Mouse (Mus musculus): Measurements from ENCODE around the gene Vgll4. TPM values are rescaled to one million over a fixed set of nuclear protein-coding genes. Genes with fewer than 3 reads are reported as not detected.
A peak's percentile ranks its signal among the peaks of the same experiment; 100 is the strongest.

The Vgll4 gene
- total and polyA plus RNA-seq, 3 experiments: 55.2 to 76.3 (median 57.5) TPM

DNA sequence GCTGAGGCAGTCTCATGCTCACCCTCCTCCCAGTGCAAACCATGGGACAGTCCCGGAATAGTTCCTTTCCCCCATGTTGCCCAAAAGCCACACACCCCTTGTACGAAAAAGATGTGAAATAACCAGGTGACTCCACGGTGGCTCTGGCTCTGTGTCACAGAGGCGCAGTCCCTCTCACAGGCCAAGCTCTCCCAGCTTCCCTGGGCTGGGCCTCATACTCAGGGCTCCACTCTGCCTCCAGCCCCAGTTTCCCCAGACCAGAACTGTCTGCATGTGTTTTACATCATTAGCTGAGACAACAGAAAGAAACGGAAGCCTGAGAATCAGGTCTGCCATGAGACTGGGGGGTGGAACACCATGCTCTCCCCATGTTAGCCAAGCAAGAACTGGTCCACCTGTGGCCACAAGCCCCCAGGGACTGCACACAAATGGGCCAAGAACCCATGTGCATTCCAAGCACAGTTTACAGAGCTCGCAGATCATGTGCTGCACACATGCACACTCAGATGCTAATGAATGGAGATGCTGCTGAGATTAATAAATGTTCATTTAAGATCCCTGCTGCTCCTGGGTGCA is 100.2 kb downstream of the Vgll4 start:
- DNase-seq: no peak

DNA sequence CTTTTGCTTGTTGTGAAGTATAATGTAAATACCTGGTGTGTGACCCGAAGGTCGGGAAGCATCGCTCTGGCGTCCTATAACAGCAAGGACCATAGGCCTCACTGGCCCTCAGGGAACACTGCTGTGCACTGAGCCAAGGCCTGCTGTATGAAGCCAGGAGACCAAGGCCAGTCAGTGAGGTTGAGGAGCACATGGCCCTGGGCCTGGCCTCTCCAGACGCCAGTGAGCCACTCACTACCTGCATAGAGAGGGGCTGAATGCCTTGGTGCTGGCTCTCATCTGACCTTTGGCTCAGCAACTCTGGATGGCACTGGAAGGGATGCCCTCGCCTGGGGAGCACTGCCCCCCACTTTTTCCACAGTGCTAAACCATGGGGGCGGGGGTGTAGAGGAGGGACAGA is 101.1 kb downstream of the Vgll4 start:
- peak; percentile 63 for DNase-seq

- DNase-seq: no peak
Measured at GRCm38 (mm10) chr6:114866619-114867018, 103.2 kb downstream of the Vgll4 start.

GRCm38 (mm10) chr6:114866078-114866477 is 103.7 kb downstream of the Vgll4 start:
- DNase-seq: no peak

DNA sequence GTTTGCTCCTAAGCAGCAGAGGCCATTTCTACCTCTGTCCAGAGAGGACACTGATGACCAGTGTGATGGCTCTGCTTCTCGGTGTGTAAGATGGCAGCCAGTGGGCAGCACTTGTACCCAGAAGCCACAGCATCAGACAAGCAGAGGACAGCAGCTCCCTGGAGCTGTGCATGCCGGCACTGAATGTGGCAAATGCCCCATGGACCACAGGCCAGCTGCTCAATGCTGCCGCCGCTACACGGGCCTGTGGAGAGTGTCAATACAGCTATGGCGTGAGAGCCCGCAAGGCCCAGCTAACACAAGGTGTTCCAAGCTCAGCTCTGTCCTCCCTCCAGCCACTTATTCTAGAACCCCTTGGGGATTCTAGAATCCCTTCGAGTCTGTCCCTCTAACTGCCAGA is 105.4 kb downstream of the Vgll4 start:
- no peak for DNase-seq

DNA sequence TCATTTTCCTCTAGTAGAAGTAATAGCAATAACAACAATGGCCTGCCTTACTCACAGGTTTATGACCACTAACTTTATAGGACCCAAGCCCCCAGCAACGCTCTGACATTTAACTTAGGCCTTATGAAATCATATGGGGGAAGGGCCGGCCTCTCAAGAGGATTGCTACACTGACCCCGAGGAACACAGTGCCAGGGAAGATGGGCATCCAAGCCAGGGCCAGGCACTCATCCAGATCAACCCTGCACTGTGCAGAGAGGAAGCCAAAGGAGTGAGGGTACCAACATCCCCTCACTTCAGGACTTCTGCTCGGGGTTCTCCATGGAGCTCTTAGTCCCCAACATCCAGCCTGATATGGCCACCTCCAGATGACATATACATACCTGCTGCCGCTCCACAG is 106.3 kb downstream of the Vgll4 start:
- peak; percentile 61 for DNase-seq

GRCm38 (mm10) chr6:114862046-114862445 is 107.7 kb downstream of the Vgll4 start:
- no peak for DNase-seq

DNA sequence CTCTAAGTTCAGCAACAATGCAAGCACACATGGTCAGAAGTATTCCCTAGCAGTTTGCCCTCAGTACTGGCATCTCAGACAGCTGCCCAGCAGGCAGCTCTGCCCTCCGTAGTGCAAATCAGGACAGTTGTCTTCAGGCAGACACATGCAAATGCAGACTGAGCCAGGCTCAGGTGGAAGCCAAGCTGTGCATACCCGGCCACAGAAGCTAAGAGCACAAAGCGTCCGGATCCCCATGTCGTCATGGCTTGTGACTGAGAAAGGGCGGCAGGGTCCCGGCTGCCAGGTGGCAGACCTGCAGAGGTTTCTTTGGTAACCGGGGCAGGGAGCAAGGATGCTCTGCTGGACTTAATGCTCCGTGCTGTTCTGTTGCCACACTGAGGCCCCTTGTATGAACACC is 108.2 kb downstream of the Vgll4 start:
- DNase-seq: no peak

GRCm38 (mm10) chr6:114860677-114861568 is 108.9 kb downstream of the Vgll4 start:
- peak; percentile 73 for DNase-seq

DNA sequence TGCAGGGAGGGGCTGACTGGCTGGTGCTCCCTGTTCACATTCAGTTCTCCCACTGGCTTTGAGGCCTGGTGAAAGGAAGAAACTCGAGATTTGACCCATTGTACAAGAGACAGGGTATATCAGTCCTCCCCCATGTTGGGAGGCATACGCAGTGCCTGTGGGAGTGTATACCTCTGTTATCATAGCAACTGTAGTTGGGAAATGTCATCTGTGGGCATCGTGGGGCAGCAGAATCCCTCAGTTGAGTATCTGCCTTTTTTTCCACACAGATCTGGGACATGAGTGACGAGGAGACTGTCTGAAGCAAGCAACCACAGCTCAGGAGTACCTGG is 111.1 kb downstream of the Vgll4 start:
- DNase-seq: no peak

DNA sequence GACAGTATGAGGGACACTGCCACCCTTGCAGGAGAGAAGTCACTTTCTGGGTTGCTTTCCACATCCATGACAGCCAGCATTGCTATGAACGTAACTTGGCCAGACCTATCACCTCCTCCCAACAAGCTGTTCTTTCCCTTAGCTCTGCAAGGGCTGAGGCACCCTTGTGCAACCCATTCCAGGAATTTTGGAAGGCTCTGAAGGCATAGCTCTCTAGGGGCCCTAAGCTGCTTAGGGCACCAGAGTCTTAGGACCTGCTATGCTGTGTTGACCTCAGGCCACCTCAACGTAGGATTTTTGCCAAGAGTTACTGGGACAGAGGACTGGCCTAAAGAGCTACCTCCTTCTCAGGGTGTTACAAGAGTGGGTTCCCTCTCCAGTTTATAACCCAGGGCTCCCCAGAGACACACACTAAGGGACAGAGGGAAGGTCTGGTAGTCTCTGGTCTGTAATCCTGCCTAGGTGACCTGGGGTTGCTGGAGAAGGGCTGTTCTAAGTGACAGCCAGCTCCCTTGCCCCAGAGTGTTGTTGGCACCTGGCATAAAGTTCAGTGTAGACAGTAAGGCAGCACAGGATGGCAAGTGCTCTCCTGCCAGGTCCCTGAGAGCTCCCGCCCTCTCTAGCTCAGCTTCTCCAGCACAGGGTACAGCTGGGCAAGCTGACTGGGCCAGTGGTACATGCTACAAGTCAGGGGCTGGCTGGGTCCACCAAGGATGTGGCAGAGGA is 111.6 kb downstream of the Vgll4 start:
- peak; percentile 54 for DNase-seq

GRCm38 (mm10) chr6:114856501-114856900 is 113.3 kb downstream of the Vgll4 start:
- DNase-seq: no peak

DNA sequence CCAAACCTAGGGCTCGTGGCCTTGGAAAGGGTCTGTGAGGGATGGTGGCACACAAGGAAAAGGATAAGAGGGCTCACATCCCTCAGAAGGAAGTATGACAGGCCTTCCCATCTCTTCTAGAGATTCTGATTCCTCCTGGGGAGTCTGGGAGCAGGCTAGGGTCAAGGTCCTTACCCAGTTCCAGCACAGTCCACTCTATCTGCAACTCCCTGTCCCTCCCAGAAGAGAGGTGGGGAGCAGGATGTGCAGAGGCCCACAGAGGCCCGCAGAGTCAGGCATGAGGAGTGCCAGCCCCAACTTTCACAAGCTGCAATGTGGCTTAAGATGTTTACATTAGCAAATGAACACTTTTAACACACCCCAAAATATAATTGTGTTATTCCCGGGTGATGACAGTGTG is 114.2 kb downstream of the Vgll4 start:
- DNase-seq: no peak

GRCm38 (mm10) chr6:114854368-114854767 is 115.4 kb downstream of the Vgll4 start:
- DNase-seq: no peak

- DNase-seq: no peak
Measured at GRCm38 (mm10) chr6:114852739-114853138, 117.1 kb downstream of the Vgll4 start.

DNA sequence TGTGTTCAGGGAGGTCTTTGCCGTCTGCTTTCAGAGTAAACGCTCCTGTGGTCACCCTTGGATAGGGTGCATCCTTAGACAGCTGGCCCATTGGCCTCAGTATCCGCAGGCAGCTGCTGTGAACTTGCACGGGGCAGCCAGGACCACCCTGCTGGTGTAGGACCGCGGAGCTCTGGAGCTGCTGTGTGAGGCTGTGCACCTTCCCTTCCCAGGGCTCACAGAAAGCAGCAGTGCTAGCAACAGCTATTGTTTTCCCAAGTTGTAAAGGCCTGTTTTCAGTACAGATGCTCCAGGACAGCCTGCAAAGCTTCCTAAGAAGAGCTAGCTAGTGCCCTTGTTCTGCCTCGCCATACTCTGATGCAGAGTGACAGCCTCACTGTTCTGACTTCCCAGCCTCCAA is 118.1 kb downstream of the Vgll4 start:
- DNase-seq: no peak

DNA sequence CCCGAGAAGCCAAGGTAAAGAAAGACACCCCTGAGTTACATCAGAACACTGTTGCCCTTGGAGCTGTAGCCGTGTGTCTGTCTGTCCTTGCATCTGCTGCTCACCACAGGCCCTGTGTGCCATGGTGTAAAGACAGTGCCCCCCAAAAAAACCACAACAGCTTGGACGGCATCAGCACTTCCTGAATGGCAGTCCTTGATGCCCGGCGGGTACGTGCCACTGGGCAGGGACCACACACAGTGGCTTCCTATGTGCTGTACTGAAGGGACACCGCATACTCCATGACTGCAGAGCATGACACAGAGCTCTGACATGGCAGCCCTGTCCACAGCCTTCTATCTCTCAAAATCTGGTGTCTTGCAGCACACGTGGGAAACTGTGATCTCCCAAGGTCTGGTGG is 120.0 kb downstream of the Vgll4 start:
- DNase-seq: no peak

GRCm38 (mm10) chr6:114848761-114849160 is 121.0 kb downstream of the Vgll4 start:
- no peak for DNase-seq

GRCm38 (mm10) chr6:114847582-114848174 is 122.1 kb downstream of the Vgll4 start:
- no peak for DNase-seq

DNA sequence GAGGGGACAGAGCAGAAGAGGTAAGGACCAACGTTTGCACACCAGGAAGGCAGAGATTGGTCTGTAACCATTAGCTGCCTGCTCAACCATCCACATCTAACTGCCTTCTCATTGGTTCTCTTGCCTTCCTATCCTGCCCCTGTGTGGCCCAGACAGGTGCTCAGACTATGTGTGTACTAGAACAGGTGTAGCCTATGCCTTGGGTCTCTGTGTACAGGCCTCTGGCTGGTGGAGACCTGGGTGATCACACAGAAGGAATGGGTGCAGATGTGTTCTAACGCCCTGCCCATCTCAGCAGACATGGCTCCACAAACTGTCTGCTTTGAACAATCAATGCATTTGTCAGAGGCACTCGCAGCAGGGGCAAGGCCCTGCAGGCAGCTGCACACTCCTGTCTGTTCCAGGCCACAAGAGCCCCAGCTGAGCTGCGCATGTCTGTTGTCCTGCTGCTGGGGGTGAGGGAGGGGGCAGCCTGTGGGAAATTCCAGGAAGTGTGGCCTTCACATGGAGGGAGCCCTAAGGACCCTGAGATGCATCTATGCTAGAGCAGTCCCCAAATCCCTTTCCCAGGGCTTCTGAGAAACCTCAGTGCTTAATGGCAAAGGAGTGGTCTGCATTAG is 123.5 kb downstream of the Vgll4 start:
- DNase-seq: no peak

- no peak for DNase-seq
Measured at GRCm38 (mm10) chr6:114842863-114843262, 126.9 kb downstream of the Vgll4 start.

DNA sequence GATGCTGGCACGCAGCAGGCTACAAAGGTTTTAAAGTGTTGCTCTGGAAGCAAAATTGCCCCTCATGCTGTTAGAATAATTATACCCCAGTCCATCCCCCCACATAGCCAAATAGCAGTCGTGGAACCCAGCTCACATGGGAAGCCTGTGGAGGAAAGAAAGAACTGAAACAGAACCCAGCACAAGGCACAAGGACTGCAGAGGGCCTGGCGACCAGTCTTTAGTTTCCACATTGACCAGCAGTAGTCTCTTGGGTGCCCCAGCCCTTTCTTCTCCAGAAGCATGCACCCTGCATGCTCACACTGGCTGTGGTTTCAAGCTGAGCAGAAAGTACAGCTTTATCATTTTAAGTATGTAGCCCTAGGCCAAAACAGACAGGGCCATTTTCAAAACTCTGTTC is 127.7 kb downstream of the Vgll4 start:
- no peak for DNase-seq
